Mouse (Mus musculus): ENCODE measurements at regions not wholly inside any gene's neighbourhood (a gene's known extent, or its start where the extent isn't known, plus 50 kb on each side); places are given as distances from the start of the nearest gene placed in this dataset.

DNA sequence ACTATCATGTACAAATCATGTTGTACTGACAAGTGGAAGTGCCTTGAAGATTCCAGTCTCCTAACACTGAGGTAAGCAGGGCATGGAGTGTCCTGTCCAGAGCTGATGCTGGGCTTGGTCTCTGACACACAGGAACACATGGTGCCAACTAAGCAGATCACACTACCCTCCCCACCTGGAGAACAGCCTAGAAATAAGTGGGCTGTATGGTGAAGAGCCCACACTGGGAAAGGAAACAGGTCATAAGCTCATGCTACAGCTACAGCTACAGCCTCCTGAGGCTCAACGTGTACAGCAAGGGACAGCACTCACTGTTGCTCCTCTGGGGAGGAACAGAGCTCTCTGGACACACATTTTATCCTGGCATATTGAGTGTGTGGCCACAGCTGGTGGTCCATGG is 89.8 kb upstream of the Atp1a1 start:
- DNase-seq (ENCODE audit: low spot score), result no peak

DNA sequence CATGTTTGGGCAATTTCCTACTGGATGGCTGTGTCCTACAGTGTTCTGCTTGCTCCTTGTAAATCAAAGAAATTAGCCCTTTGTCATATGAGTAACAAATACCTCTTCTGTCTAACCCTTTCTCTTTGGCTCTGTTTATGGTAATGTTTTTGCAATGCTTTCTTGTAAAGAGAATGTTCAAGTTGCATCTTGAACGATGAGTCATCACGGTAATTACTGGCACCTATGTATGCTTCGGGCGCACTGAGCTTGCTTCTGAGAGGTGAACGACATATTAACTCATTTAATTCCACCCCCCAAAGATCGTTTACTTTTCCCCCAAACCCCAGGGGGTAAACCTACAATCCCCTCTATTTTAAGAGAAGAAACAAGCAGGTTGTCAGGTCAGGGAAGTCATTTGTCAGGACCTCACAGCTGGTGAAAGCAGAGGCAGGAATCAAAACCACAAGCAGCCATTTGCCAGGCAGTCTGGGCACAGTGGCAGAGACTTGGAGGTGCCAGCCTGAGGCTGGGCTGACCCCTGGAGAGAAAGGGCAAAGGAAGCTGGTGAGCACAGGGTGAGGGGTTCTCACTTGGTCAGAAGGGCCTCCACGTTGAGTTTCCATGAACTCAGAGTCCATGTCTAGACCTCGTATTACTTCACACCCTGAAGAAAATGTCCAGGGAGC is 87.6 kb upstream of the Atp1a1 start:
- DNase-seq (ENCODE audit: low spot score), result no peak

DNA sequence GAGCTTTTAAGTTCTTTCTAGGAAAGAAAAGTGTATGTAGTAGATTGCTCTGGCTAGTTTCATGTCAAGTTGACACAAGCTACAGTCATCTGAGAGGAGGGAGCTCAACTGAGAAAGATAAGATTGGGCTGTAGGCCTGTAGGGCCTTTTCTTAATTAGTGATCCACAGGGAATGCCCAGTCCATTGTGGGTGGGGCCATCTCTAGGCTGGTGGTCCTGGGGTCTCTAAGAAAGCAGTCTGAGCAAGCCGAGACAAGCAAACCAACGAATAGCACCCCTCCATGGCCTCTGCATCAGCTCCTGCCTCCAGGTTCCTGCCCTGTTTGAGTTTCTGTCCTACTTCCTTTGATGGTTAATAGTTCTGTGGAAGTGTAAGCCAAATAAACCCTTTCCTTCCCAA is 86.3 kb upstream of the Atp1a1 start:
- no peak for DNase-seq (ENCODE audit: low spot score)

GRCm38 (mm10) chr3:101690222-101690621 is 85.7 kb upstream of the Atp1a1 start:
- no peak for DNase-seq (ENCODE audit: low spot score)

GRCm38 (mm10) chr3:101685203-101685602 is 80.7 kb upstream of the Atp1a1 start:
- no peak for DNase-seq (ENCODE audit: low spot score)

DNA sequence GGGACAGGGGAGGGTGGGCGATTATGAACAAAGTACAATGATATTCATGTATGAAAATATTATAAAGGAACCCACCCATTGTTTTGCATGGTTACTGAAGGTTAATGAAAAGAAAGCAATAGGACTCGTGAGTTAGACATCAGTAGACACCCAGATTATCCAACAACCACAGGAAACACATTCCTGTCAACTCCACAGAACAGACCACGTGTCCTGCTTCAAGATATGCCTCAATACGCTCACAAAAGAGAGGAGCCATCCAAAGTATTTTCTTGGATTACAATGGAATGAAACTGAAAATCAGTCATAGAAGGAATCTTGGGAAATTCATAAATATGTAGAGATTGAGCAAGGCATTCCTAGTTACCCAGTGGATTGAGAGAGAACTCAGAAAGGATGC is 68.5 kb upstream of the Atp1a1 start:
- DNase-seq (ENCODE audit: low spot score), result no peak

DNA sequence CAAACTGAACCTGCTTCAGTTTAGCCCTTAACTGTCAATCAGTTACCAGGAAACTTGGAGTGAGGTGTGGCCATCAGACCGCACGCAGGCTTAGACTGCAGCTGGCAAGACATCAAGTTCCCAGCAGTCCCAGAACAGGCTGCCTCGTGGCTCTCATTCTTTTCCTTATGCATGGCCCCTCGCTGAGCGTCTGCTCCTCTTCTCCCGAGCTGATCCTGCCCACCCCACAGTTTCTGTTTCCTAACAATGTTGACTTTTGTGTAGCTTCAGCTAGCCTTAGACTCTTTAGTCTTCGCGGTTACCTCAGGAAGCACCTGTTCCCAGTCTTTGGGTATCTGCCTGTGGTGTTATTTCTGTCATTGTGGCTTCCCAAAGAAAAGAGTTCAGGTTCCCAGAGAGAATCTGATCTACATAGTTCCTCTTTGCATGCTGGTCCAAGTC is 66.1 kb upstream of the Atp1a1 start:
- DNase-seq (ENCODE audit: low spot score), result no peak

DNA sequence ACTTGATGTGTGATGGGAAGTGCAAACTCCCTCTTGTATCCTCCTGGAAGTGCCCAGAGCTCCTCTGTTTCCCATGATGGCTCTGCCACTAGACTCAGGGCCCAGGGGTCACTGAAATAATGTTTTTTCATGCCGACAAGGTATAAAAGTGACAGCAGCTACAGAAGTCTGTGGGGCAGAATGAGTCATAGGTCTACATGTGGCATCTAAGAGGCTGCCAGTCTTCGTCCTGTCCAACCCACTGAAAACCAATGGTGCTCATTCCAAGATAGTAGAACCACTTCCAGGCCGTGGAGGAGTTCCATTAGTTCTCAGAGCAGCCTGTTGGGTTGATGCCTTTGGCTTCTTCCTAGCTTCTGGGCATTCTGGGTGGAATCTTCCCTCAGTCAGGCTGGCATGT is 65.3 kb upstream of the Atp1a1 start:
- no peak for DNase-seq (ENCODE audit: low spot score)

DNA sequence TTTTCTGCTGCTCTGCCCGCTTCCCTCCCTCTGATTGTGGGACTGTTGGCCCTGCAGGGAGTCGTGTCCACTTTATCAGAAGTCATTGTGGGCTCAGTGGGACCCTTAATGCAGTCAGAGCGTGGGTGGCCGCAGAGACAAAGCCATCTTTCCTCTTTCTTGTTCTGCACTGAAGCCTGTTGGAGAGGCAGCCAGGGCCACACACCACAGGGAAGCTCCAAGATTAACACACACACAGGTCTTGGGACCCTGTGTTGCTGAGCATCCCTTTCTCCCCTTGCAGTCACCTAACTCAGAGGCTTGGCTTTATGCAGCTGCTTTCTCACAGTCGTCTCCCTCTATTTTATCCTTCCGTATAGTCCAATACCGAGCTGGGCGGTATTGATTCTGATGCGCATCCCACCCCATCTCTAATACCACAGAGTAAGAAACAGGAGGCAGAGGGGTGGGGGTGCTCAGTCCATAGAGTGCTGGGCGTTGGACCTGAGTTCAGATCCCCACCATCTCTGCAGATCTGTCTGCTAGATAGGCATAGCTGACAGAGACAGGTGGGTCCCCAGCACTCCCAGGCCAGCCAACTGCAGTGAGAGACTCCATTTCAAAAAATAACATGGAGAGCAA is 63.4 kb upstream of the Atp1a1 start:
- DNase-seq (ENCODE audit: low spot score), result no peak

GRCm38 (mm10) chr3:101667186-101667585 is 62.7 kb upstream of the Atp1a1 start:
- no peak for DNase-seq (ENCODE audit: low spot score)

- no peak for DNase-seq (ENCODE audit: low spot score)
These were observed 62.1 kb upstream of the Atp1a1 start for GRCm38 (mm10) chr3:101666583-101666982.

DNA sequence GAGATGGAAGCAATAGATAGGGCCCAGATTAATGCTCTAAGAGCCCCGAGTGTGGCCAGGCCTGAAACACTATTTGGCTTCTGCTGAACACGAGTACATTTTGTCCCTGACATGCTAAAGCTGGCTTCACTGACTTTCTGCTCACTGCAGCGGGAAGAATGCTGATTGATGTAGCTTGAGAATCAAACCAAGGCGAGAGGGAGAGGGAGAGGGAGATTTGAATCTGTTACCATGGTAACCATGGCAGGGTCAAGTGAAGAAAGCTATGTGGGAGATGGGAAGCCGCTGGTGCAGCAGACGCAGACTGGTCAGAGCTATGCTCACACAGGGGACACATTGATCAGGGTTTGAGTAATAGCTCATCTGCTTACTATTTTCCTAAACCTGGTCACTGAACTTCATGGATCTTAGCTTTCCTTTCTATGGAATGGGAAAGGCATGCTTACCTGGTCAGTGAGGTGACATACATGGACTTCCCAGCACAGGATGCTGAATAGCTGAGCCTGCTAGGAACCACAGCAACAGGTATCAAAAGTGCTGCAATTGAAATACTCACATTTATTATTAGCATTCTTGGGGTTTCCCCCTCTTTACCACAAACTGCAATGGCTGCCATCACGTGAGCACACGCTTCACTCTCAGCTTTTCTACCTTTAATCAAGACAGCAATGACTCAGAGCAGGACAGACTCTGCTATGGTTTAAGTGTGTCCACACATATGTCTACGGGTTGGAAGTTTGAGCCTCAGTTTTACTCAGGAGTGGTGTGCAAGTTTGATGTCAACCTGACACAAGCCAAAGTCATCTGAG is 56.9 kb upstream of the Atp1a1 start:
- DNase-seq (ENCODE audit: low spot score), result no peak

- DNase-seq (ENCODE audit: low spot score), result no peak
These were observed 56.2 kb upstream of the Atp1a1 start for GRCm38 (mm10) chr3:101660635-101661034.

DNA sequence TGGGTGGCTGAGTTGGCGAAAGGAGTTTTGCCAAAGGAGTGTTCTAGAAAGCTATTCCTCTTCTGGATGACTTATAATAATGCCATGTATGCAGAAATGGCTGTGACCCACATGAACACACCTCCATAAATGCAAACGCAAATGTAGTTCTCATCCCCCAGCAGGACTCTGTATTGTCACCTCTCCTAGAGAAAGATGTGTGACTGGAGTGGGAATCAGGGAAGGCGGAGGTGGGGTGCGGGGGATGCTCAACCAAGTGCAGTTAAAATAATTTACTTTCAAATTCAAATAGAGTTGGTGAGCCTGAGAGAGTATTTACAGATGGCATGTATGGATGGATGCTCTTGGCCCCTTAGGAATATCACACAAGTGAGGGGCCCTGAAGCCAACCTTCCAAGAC is 55.7 kb upstream of the Atp1a1 start:
- no peak for DNase-seq (ENCODE audit: low spot score)

- DNase-seq (ENCODE audit: low spot score), result no peak
These were observed 53.5 kb upstream of the Atp1a1 start for GRCm38 (mm10) chr3:101657979-101658378.

- no peak for DNase-seq (ENCODE audit: low spot score)
These were observed 50.2 kb upstream of the Atp1a1 start for GRCm38 (mm10) chr3:101654720-101655119.
